Mouse (Mus musculus) heart, postnatal 25 days (tissue): Measurements from ENCODE around the gene Adora3. TPM values are rescaled to one million over a fixed set of nuclear protein-coding genes. Genes with fewer than 3 reads are reported as not detected.
"Not testable (repeated sequence)": the region's sequence is repeated elsewhere in the genome, so short reads cannot be mapped to it uniquely, and the experiment has no call there.

Experiments used
- DNase-seq: peaks from one replicate; pipeline ENCODE4 v3.0.0; 2022; ENCODE audit warnings: low spot score
- intact Hi-C: fragments of 180-260 bp; cut with DNase I; formaldehyde crosslinking; loops from one replicate; pipeline ENCODE4 v1.15.1; 2025
- total RNA-seq, 2 experiments: library from RNA; stranded (reverse); gene quantifications; 2 replicates each; pipeline ENCODE4 v1.2.3; 2021

The Adora3 gene
- total RNA-seq, 2 experiments from 2014 or later, result 0.21 to 0.25 TPM

DNA sequence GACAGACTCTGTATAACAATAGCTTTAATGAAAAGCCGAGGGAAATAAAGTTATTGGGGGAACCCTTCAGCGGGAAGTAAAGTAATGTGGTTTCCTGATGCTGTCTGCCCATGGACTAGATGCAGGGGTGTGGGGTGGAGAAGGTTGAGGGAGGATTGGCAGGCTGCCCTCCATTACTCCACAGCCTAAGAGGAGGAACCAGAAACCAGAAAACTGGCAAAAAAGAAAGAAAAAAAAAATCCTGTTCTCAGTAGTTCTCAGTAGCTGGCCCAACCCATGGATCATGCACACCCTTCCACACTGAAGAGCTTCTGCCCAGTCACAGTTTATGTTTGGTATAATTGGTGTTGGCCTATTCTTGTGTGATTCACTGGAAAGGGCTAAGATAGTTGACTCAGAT lies 27.7 kb downstream of the Adora3 start:
- intact Hi-C loops, result loop anchor here (2.0 to 5.0 kb wide), 2 partner anchors 172 to 211 kb away; partner anchors contain the start of gene Ddx20
- peak; percentile 31 for DNase-seq

DNA sequence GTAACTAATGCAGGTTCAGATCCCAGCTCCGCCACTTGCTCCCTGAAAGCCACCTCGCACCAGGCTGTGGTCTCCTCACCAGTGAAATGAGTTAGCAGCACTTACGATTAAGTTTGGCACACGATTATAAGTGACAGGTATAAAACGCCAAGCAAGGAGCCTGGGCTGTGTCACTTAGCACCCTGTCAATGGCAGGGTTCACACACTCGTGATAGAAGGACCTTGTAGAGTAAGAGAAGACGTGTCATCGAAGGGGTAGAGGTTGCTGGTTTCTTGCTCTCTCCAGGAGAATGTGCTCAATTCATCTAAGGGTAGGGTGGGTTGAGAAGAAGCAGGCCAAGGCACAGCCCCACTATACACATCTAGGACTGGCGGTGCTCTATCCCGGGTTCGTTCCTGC lies 28.2 kb downstream of the Adora3 start:
- intact Hi-C loops, result loop anchor here (2.0 to 5.0 kb wide), 2 partner anchors 172 to 212 kb away; partner anchors contain the start of gene Ddx20
- no peak for DNase-seq

- intact Hi-C loops, result loop anchor here (1.0 to 5.0 kb wide), 3 partner anchors 173 to 225 kb away; partner anchors contain the start of gene Ddx20
- peak; percentile 60 for DNase-seq
These were observed 28.9 kb downstream of the Adora3 start for GRCm38 (mm10) chr3:105899394-105900147.

GRCm38 (mm10) chr3:105900266-105900665 lies 29.6 kb downstream of the Adora3 start:
- intact Hi-C loops, result loop anchor here (1.0 kb wide), 1 partner anchor 226 kb away; no protein-coding TSS in a partner anchor
- DNase-seq, result no peak

- intact Hi-C loops, result loop anchor here (1.0 kb wide), 1 partner anchor 226 kb away; no protein-coding TSS in a partner anchor
- DNase-seq, result no peak
These were observed 30.1 kb downstream of the Adora3 start for GRCm38 (mm10) chr3:105900716-105901115.

GRCm38 (mm10) chr3:105901468-105901867 lies 30.8 kb downstream of the Adora3 start:
- no peak for DNase-seq
- intact Hi-C loops, result no loop called here

DNA sequence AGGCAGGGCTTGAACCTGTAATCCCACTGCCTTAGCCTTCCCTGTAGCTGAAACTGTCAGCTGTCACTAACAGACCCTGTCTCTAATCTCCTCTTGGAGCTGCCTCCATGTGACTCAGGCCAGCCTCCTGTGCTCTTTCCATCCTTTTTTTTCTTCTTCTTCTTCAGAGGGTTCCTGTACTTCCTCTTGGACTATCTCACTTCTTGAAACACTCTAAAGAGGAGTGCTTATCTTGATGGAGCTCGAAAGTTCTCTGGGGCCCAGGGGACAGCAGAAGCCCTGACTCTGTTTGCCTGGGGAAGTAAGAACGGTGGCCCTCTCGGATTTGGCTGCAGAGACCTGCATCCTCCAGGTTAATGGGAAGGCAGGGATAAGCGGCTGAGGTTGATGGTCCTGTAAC lies 33.6 kb downstream of the Adora3 start:
- DNase-seq, result no peak
- intact Hi-C loops, result no loop called here

DNA sequence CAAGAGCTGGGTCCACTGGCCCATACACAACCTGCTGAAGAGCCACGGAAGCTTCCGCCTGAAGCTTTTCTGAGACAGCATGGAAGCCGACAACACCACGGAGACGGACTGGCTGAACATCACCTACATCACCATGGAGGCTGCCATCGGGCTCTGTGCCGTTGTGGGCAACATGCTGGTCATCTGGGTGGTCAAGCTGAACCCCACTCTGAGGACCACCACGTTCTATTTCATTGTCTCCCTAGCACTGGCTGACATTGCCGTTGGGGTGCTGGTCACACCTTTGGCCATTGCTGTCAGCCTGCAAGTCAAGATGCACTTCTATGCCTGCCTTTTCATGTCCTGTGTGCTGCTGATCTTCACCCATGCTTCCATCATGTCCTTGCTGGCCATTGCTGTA lies 34.1 kb downstream of the Adora3 start:
- intact Hi-C loops, result no loop called here
- no peak for DNase-seq

- intact Hi-C loops, result no loop called here
- no peak for DNase-seq
These were observed 37.4 kb downstream of the Adora3 start for GRCm38 (mm10) chr3:105907956-105908655.

- intact Hi-C loops, result no loop called here
- DNase-seq, result no peak
These were observed 38.3 kb downstream of the Adora3 start for GRCm38 (mm10) chr3:105908976-105909375.

- no peak for DNase-seq
- intact Hi-C loops, result no loop called here
These were observed 40.0 kb downstream of the Adora3 start for GRCm38 (mm10) chr3:105910519-105911190.

DNA sequence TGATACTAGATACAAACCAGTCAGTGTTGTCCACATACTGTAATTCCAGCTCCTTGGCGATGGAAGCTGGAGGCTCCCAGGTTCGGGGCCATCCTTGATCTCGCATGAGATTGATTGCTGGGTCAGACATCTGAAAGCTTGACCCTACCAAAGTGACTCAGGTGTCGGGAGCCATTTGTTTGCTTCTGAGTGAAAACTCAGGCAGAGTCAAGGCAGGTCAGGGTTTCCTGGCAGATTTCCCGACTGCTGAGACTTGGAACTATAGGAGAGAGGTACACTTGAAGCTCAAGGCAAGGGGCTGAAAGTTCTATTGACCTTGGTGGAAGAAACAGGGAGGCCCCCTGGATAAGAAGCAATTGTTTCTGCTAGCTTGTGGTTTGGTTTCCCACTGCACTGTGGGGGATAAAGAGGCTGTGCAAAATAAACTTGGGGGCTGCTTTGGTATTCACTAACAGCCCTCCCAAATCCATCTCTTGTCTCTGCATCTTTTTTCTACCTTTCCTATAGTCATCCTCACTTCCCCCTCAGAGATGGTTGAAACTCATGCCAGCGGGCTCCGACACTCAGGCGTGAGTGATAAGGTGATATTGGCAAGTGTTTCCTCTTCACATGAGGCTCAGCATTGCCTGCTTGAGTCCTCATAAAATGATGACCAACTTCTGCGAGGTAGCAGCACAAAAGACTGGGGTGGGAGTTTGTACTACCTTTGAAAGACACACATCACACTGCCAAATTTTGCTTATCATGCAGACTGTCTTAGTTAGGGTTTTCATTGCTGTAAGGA lies 41.6 kb downstream of the Adora3 start:
- DNase-seq, result no peak
- intact Hi-C loops, result no loop called here

GRCm38 (mm10) chr3:105913839-105914681 lies 43.4 kb downstream of the Adora3 start:
- no peak for DNase-seq
- intact Hi-C loops, result no loop called here

DNA sequence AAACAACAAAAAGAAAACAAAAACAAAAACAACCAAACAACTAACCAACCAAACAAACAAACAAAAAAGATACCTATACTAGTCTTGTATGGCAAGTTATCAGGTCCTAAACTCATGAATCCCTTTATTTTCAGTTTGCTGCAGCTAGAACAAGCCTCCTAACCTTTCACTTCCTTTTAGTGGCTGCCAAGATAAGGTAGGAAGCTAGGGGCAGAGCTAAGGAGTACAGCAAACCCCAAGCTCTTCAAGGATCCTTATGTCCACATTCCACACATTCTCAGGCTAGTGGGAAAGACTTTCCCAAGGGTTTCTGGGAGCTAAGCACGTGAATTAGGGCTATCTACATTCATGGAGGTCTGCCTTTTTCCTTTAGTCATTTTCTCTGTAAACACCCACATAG lies 44.6 kb downstream of the Adora3 start:
- intact Hi-C loops, result no loop called here
- DNase-seq, result no peak

DNA sequence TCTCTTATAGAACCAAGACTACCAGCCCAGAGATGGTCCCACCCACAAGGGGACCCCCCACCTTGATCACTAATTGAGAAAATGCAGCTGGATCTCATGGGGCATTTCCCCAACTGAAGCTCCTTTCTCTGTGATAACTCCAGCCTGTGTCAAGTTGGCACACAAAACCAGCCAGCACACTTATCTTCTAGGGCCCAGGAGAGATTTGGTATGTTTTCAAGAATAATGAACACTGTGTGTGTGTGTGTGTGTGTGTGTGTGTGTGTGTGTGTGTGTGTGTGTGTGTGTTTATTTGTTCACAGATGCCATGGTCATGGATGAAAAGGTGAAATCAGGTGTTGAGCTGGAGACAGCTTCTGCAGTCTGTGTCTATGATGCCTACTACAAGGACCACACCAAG lies 45.8 kb downstream of the Adora3 start:
- intact Hi-C loops, DNase-seq: not testable (repeated sequence)

DNA sequence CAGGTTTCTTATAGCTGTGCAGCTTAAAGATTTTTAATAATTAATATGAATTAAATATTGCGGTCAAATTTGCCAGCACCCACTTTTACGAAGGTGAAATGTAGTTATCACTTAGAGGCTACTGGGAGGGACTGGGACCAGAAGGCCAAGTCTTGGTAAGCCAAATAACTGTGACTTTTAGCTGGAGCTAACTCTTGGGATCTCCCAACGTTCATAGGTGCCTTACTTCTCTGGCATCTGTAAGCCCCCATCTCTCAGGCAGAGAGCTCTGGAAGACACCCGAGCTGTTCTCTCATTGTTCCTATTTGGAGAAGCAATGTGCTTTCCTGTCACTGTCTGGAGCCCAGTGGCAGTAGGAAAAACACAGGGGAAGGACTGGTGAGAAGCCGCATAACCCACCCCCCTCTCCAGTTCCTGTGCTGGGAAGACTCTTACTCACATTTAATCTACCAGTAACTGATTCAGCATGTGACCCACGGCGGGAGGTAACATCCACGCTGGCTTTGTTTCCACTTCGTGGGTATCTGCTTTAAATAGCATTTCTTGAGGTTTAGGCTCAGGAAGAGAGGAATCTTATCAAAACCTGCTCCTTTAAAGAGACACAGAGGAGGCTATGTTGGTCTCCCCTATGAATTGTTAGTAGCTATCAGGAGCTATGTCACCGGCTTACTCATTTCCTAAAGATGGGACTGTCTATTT lies 47.1 kb downstream of the Adora3 start:
- no peak for DNase-seq
- intact Hi-C loops, result no loop called here

DNA sequence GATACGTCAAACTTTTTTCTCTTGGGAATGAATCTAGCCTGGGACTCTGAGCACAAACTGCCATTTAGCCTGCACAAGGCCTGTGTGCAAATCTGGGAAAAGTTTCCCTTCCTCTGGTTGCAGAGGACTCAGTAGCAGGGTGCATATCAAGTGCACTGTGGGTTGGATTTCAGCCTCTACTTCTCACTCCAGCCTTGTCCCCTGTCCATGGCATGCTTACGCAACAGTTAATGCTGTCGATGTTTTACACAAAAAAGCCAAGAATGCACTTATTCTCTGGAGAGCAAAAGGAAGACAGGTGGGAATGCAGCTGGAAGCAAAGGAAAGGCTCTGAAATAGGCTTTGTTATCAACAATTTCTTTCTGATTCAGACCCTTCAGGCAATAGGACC lies 47.7 kb downstream of the Adora3 start:
- intact Hi-C loops, result no loop called here

GRCm38 (mm10) chr3:105920743-105921142 lies 50.1 kb downstream of the Adora3 start:
- intact Hi-C loops, DNase-seq: not testable (repeated sequence)

More for the DNA sequence above, 47.7 kb downstream of the Adora3 start:
- DNase-seq, result no peak
